Mouse (Mus musculus) intestine, embryonic 14.5 days (tissue): ENCODE measurements around the gene Sinhcaf. TPM values are rescaled to one million over a fixed set of nuclear protein-coding genes. Genes with fewer than 3 reads are reported as not detected.
A peak's percentile ranks its signal among the peaks of the same experiment; 100 is the strongest.
"Not testable (repeated sequence)": the region's sequence is repeated elsewhere in the genome, so short reads cannot be mapped to it uniquely, and the experiment has no call there.

Experiments used
- ATAC-seq: fragments of 200-750 bp; cut with Nextera tagmentation; replicated peaks from 2 replicates; pipeline ENCODE4 v1.8.0; 2017; ENCODE audit warnings: low read depth, moderate number of reproducible peaks, moderate TSS enrichment, moderate library complexity; ENCODE audit not compliant: low FRiP score, low TSS enrichment
- DNase-seq: peaks from one replicate; pipeline ENCODE4 v3.0.0-alpha.2; 2018; ENCODE audit warnings: low spot score
- H3K27ac ChIP-seq: fragments of 300-500 bp; sonication (generic); 2 replicates; pipeline ENCODE4 v1.5.1; 2014; ENCODE audit warnings: low read depth, mild to moderate bottlenecking, control low read depth
- H3K27me3 ChIP-seq: fragments of 300-500 bp; sonication (generic); replicated peaks from 2 replicates; pipeline ENCODE4 v1.6.1; 2014; ENCODE audit warnings: low read length, control low read depth; ENCODE audit not compliant: control insufficient read depth, insufficient read depth
- H3K36me3 ChIP-seq: fragments of 300-500 bp; sonication (generic); 2 replicates; pipeline ENCODE4 v1.6.1; 2014; ENCODE audit warnings: low read length, control low read depth; ENCODE audit not compliant: control insufficient read depth, insufficient read depth
- H3K4me1 ChIP-seq: fragments of 300-500 bp; sonication (generic); replicated peaks from 2 replicates; pipeline ENCODE4 v1.6.1; 2014; ENCODE audit warnings: low read length, control low read depth, mixed read lengths; ENCODE audit not compliant: control insufficient read depth, insufficient read depth
- H3K4me2 ChIP-seq: fragments of 300-500 bp; sonication (generic); 2 replicates; pipeline ENCODE4 v1.6.1; 2014; ENCODE audit warnings: low read length
- H3K4me3 ChIP-seq: fragments of 300-500 bp; sonication (generic); 2 replicates; pipeline ENCODE4 v1.5.1; 2014; ENCODE audit warnings: low read depth, low read length, control low read depth, mixed read lengths
- H3K9ac ChIP-seq: fragments of 300-500 bp; sonication (generic); 2 replicates; pipeline ENCODE4 v1.6.1; 2014; ENCODE audit warnings: mild to moderate bottlenecking, low read length
- H3K9me3 ChIP-seq: fragments of 300-500 bp; sonication (generic); 2 replicates; pipeline ENCODE4 v1.6.1; 2016; ENCODE audit warnings: low read length, control low read depth; ENCODE audit not compliant: control insufficient read depth
- WGBS: fragments of 180-500 bp; shearing (Covaris S2); extraction: QIAGEN DNeasy Blood & Tissue Kit; methylation state at CpG from one replicate; pipeline ENCODE4 v1.1.7; 2014; 5-methylcytosine and 5-hydroxymethylcytosine counted together
- polyA plus RNA-seq: library from polyadenylated mRNA; unstranded; fragments of >200 nt; fragmentation: Nextera tagmentation; extraction: Ambion mirVana; gene quantifications from 2 replicates; pipeline ENCODE4 v1.2.1, GENCODE M21; 2014

Gene Sinhcaf
- polyA plus RNA-seq, 1 experiment from 2014 or later, result 131 TPM

DNA sequence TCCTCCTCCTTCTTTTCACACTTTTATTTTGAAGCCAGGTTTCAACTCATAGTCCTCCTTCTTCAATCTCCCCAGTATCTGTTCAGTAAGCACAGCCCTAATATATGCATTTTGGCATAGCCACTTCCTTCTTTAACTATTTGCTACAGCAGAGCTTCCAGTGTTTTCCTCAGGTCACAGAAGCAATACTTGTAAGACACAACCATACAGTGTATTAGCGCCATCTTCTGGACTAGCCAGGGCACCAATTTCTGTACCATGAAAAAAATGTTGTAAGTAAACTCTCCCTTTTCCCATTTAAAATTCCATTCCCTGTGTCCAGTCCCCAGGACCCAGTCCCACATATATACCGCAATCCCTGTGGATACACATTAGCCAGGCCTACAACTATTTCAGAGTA lies 32.3 kb downstream of the Sinhcaf start:
- no peak overlapping the region for H3K9ac ChIP-seq
- no peaks in the 10 kb centered on the region for H3K4me1 ChIP-seq
- no peaks in the 10 kb centered on the region for H3K27me3 ChIP-seq
- H3K36me3 ChIP-seq, result peaks cover 3% of the 10 kb centered on the region; the same call in 1 of the 2 replicates
- H3K27ac ChIP-seq, result no peak overlapping the region
- no peak overlapping the region for H3K4me3 ChIP-seq
- 8% methylated on average over 2 of the region's 2 CpGs for WGBS
- H3K9me3 ChIP-seq, result no peaks in the 10 kb centered on the region
- ATAC-seq (no peak), DNase-seq (peak; percentile 77)
- H3K4me2 ChIP-seq, result no peak overlapping the region

DNA sequence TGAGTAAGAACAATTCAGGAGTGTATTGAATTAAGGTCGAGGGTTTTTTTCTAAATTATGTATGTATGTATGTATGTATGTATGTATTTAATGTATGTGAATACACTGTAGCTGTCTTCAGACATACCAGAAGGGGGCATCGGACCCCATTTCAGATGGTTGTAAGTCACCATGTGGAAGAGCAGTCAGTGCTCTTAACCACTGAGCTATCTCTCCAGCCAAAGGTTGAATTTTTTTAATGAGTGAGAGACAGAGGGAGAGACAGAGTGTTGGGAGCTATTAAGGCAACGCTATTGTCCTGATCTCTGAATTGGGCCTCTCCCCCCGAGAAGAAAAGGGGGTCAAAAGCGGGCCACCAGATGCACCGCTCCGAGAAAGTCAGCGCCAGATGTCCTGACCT lies 34.4 kb downstream of the Sinhcaf start:
- WGBS, result 69% methylated on average over 7 of the region's 8 CpGs

DNA sequence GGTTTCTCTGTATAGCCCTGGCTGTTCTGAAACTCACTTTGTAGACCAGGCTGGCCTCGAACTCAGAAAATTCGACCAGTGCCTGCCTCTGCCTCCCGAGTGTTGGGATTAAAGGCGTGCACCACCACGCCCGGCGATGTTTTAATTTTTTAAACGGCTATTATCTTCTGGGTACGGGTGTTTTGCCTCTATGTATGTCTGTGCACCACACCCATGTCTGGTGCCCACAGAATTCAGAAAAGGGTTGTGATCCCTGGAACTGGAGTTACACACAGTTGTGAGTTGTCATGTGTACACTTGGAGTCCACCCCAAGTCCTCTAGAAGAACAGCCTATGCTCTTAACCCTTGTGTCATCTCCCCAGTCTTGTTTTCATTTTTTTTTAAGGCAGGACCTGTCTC lies 39.3 kb downstream of the Sinhcaf start:
- 91% methylated on average over 9 of the region's 9 CpGs for WGBS
- Histone ChIP-seq H3K4me2 (no peak overlapping the region), H3K36me3 (no peaks in the 10 kb centered on the region), H3K27ac (no peak overlapping the region), H3K9me3 (no peaks in the 10 kb centered on the region), H3K27me3 (no peaks in the 10 kb centered on the region), H3K4me1 (no peaks in the 10 kb centered on the region), H3K9ac (no peak overlapping the region), H3K4me3 (no peak overlapping the region)
- DNase-seq (peak; percentile 7), ATAC-seq (no peak)

More for the DNA sequence above, 34.4 kb downstream of the Sinhcaf start:
- not testable (repeated sequence) for H3K4me3 ChIP-seq, H3K9me3 ChIP-seq, H3K36me3 ChIP-seq, ATAC-seq, H3K4me2 ChIP-seq, H3K4me1 ChIP-seq, H3K9ac ChIP-seq, H3K27ac ChIP-seq, H3K27me3 ChIP-seq
- DNase-seq, result peak; percentile 15

DNA sequence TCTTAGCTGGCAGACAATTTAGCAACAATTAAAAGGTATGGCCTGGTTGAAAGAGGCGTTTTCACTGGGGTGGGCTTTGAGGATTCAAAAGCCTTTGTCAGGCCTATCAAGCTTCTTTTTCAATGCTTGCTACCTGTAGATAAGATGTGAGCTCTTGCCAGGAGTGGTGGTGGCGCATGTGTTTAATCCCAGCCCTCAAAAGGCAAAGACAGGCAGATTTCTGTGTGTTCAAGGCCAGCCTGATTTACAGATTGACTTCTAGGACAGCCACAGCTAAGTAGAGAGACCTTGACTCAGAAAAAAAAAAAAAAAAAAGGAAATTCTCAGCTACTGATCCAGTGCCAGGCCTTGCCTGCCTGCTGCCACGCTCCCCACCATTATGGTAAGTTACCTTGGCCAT lies 43.5 kb downstream of the Sinhcaf start:
- Histone ChIP-seq H3K9me3 (no peaks in the 10 kb centered on the region), H3K4me2 (no peak overlapping the region), H3K4me1 (no peaks in the 10 kb centered on the region), H3K4me3 (no peak overlapping the region), H3K27me3 (no peaks in the 10 kb centered on the region), H3K27ac (no peak overlapping the region), H3K36me3 (no peaks in the 10 kb centered on the region), H3K9ac (no peak overlapping the region)
- 81% methylated on average over 3 of the region's 3 CpGs for WGBS
- ATAC-seq (no peak), DNase-seq (no peak)

DNA sequence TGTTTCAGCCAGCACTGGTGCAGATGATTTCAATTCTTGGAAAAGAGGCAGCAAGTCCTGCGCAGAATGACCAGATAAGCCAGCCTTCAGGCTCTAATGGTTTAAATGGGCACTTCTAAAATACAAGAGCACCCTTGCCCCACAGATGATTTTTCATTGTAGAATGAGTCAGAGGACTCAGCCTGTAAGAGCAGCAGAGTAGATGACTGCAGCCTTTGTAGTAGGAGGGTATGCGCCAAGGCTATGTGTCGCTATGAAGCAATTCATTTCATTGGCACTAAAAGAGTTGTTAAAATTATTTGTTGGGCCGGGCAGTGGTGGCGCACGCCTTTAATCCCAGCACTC lies 49.8 kb downstream of the Sinhcaf start:
- DNase-seq (no peak), ATAC-seq (peak; percentile 44)
- Histone ChIP-seq H3K27me3 (no peaks in the 10 kb centered on the region), H3K4me2 (peak overlapping the region; percentile 96), H3K36me3 (no peaks in the 10 kb centered on the region), H3K4me1 (no peaks in the 10 kb centered on the region; the same call in 1 of the 2 replicates), H3K9me3 (no peaks in the 10 kb centered on the region), H3K4me3 (peak overlapping the region; percentile 76), H3K27ac (peak overlapping the region; percentile 84), H3K9ac (peak overlapping the region; percentile 78)
- WGBS, result 45% methylated on average over 6 of the region's 6 CpGs

DNA sequence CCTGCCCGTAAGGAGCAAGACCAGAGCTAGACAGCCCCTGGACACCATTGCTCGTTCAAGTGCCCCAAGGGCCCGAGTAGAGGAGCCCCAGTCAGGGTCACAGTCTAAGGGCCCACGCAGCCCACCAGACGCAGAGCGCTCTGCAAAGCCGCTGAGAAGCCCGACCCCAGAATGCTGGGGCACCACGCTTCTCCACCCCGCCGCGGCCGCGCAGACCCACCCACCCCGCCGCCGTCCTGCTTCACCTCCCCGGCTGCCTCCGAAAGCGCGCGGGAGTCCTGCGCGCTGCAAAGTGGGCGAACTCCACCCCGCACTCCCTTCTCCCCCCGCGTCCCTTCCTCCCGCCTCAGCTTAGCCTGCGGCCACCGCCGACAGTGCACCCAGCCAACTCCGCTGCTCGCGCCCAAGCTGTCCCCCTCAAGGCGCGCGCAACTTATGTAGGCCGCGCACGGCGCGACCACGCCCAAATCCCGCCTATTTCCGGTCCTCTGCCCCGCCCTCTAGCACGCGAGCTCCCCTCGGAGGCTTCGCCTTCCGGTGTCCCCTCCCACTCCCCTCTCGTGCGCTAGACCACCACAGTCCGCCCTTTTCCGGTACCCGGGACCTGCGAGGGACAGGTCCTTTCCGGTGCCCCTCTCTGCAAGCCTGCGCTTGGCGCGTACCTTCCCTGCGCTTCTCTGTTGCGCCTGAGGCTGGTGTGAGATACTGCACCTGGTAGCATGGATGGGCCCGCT lies 50.3 kb downstream of the Sinhcaf start, which contains the start of gene Caprin2:
Caprin2 (minus strand) TSS at position 465 of the 734 bp plus-strand sequence.
- peak within 1 kb of the TSS; percentile 84 for H3K27ac ChIP-seq
- 1% methylated on average over 63 of the region's 65 CpGs for WGBS
- H3K9ac ChIP-seq, result peak within 1 kb of the TSS; percentile 78

DNA sequence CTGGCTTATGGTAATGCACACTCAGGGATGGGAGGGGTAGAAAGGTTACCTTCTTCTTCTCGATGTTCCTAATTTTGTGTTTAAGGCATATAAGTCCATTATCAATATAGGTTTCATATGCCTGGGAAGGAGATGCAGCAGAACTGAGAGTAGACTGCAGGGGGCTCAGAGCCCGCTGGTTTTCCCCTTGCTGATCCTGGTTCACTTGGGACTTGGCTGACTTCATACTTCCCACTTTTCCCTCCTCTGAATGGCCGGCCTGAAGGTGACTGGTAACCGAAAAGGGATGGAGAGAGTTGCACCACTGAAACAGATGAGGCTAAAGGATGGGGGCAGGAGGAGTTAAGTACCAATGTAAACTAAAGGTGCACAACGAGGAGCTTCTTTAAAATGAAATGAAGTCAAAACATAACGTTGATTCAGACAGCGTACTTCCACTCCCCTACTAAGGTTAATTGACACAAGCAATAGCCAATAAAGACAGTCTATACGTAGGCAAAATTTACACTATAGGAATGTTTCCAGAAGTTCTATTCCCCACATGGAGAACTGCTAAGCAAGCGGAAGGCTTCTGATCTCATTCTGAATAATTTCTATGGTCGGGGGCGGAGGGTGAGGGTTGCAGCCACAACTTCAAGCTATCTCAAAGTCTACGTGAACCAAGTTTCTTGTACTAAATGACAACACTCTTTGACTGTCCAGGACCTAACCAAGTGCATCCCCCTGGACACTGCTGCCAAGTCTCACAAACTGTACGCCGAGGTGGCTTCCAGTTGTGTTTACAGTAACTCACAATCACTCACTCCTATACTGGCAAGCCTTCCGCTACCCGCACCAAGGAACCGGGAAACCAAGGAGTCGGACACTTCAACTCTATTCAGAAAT lies 51.1 kb downstream of the Sinhcaf start:
- no peak for DNase-seq

More for the DNA sequence above, 50.3 kb downstream of the Sinhcaf start, which contains the start of gene Caprin2:
- ATAC-seq (peak; percentile 97), DNase-seq (peak; percentile 99)
- no peaks in the 10 kb centered on the region for H3K27me3 ChIP-seq
- peak within 1 kb of the TSS; percentile 96 for H3K4me2 ChIP-seq
- no peaks in the 10 kb centered on the region; the same call in 1 of the 2 replicates for H3K4me1 ChIP-seq
- no peaks in the 10 kb centered on the region for H3K36me3 ChIP-seq
- H3K9me3 ChIP-seq, result no peaks in the 10 kb centered on the region
- H3K4me3 ChIP-seq, result peak within 1 kb of the TSS; percentile 76

DNA sequence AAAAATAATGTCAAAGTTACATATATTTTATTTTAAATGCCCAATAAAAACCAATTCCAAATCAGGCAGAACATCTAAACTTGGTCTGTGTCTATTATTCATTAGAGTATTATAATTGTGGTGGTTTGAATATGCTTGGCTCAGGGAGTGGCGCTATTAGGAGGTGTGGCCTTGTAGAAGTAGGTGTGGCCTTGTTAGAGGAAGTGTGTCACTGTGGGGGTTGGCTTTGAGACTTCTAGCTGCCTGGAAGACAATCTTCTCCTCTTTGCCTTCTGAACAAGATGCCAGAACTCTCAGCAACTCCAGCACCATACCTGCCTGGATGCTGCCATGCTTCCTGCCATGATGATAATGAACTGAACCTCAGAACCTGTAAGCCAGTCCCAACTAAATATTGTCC lies 72.4 kb downstream of the Sinhcaf start:
- Histone ChIP-seq H3K36me3 (no peaks in the 10 kb centered on the region; the same call in 1 of the 2 replicates), H3K9ac (no peak overlapping the region), H3K4me2 (no peak overlapping the region), H3K9me3 (no peaks in the 10 kb centered on the region), H3K27me3 (no peaks in the 10 kb centered on the region), H3K4me1 (no peaks in the 10 kb centered on the region), H3K27ac (no peak overlapping the region), H3K4me3 (no peak overlapping the region)
- DNase-seq (no peak), ATAC-seq (no peak)
- 85% methylated on average over 1 of the region's 1 CpGs for WGBS

More for the DNA sequence above, 51.1 kb downstream of the Sinhcaf start:
- WGBS, result 11% methylated on average over 18 of the region's 18 CpGs
- Histone ChIP-seq H3K4me1 (no peaks in the 10 kb centered on the region; the same call in 1 of the 2 replicates), H3K4me2 (peak overlapping the region; percentile 96), H3K27me3 (no peaks in the 10 kb centered on the region), H3K27ac (peak overlapping the region; percentile 84), H3K9me3 (no peaks in the 10 kb centered on the region), H3K4me3 (peak overlapping the region; percentile 76), H3K36me3 (no peaks in the 10 kb centered on the region), H3K9ac (peak overlapping the region; percentile 78)
- peak; percentile 22; the same call in 1 of the 2 replicates for ATAC-seq
